Mouse (Mus musculus): ENCODE measurements around the gene Mical3. TPM values are rescaled to one million over a fixed set of nuclear protein-coding genes. Genes with fewer than 3 reads are reported as not detected.

The Mical3 gene
- polyA plus RNA-seq, 1 experiment from 2014 or later: 17.0 TPM

- WGBS: 80% methylated on average over 7 of the region's 7 CpGs
- ATAC-seq (ENCODE audit: low read depth): no peak
- Histone ChIP-seq H3K9me3 (ENCODE audit: control insufficient read depth, low read length) (no peaks in the 10 kb centered on the region), H3K27ac (replicated peaks; ENCODE audit: low read depth, low read length) (no peak overlapping the region), H3K4me2 (ENCODE audit: low read depth, low read length) (no peak overlapping the region), H3K4me3 (ENCODE audit: low read depth, low read length) (no peak overlapping the region), H3K36me3 (ENCODE audit: control insufficient read depth, insufficient read depth, low read length) (peaks cover 3% of the 10 kb centered on the region), H3K4me1 (ENCODE audit: control insufficient read depth, insufficient read depth, low read length) (no peaks in the 10 kb centered on the region), H3K9ac (ENCODE audit: low read depth, low read length) (no peak overlapping the region), H3K27me3 (replicated peaks; ENCODE audit: control insufficient read depth, insufficient read depth, low read length) (no peaks in the 10 kb centered on the region)
- DNase-seq (ENCODE audit: low spot score): no peak
Observed at GRCm38 (mm10) chr6:120941084-120941481, 189.7 kb downstream of the Mical3 start.

DNA sequence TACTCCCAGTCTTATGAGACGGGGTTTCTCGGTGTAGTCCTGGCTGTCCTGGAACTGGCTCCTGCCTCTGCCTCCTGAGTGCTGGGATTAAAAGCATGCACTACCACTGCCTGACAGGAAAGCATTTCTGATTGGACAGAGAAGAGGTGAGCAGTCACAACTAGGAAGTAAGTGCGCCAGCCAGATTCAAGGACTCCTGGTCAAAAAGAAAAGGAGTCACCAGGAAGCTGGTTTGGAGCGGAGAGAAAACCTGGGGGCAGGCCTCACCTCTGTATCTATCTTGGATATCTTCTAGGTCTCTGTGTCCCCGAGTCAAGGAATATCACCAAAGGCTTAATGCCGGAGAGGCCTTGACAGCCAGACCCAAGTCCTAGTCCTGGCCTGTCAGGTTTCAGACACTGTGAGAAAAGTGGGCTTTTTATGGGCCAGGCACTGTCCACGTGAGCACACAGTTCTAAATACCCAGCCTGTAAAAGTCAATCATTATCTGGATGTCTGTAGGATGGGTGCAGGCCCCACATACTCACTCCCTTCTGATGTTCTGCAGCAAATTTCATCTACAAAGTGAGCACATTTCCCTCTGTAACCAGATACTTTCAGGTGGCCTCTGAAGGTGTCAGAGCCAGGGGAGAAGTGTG, 190.2 kb downstream of the Mical3 start:
- 83% methylated on average over 7 of the region's 7 CpGs for WGBS

GRCm38 (mm10) chr6:120939783-120940182, 191.0 kb downstream of the Mical3 start:
- Histone ChIP-seq H3K36me3 (ENCODE audit: control insufficient read depth, insufficient read depth, low read length) (peaks cover 3% of the 10 kb centered on the region; the same call in 1 of the 2 replicates), H3K27ac (replicated peaks; ENCODE audit: low read depth, low read length) (no peak overlapping the region), H3K4me1 (ENCODE audit: control insufficient read depth, insufficient read depth, low read length) (no peaks in the 10 kb centered on the region), H3K27me3 (replicated peaks; ENCODE audit: control insufficient read depth, insufficient read depth, low read length) (no peaks in the 10 kb centered on the region), H3K4me3 (ENCODE audit: low read depth, low read length) (no peak overlapping the region), H3K4me2 (ENCODE audit: low read depth, low read length) (no peak overlapping the region), H3K9ac (ENCODE audit: low read depth, low read length) (no peak overlapping the region), H3K9me3 (ENCODE audit: control insufficient read depth, low read length) (no peaks in the 10 kb centered on the region)
- WGBS: 69% methylated on average over 3 of the region's 3 CpGs
- ATAC-seq (ENCODE audit: low read depth) (no peak), DNase-seq (ENCODE audit: low spot score) (no peak)

More for the DNA sequence above, 190.2 kb downstream of the Mical3 start:
- Histone ChIP-seq H3K27ac (replicated peaks; ENCODE audit: low read depth, low read length) (no peak overlapping the region), H3K9ac (ENCODE audit: low read depth, low read length) (no peak overlapping the region), H3K9me3 (ENCODE audit: control insufficient read depth, low read length) (no peaks in the 10 kb centered on the region), H3K4me3 (ENCODE audit: low read depth, low read length) (no peak overlapping the region), H3K27me3 (replicated peaks; ENCODE audit: control insufficient read depth, insufficient read depth, low read length) (no peaks in the 10 kb centered on the region), H3K4me1 (ENCODE audit: control insufficient read depth, insufficient read depth, low read length) (no peaks in the 10 kb centered on the region), H3K4me2 (ENCODE audit: low read depth, low read length) (no peak overlapping the region), H3K36me3 (ENCODE audit: control insufficient read depth, insufficient read depth, low read length) (no peaks in the 10 kb centered on the region; the same call in 1 of the 2 replicates)
- no peak for DNase-seq (ENCODE audit: low spot score)
- ATAC-seq (ENCODE audit: low read depth): no peak

DNA sequence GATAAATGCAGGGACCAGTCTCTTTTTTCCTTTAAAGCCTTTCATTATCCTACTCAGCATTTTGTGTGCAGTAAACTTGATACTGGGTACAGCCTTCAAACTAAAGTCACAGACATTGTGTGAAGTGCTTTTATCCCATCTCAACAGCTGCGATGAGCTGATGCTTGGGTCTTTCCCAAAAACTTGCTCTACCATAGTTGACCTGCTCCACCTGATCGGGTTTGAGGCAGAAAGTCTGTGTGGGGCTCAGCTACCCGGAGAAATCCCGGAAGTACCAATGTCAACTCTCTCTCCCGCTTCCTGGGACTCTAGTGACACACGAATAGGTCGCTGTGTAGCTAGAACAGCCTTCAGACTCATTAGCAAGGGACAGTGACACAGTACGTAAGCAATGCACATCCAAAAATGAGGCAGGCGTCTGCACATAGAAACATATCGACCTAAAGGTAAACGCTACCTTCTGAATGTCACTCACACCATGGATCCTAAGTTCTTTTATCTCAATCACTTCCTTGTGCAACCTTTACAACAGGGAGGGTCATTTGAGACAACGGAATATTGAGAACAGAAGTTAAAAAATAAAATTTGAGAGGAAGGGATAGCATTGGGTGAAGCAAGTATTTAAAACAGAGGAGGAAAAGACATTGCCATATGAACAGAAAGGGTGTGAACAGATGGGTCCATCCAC, 191.9 kb downstream of the Mical3 start:
- no peak for DNase-seq (ENCODE audit: low spot score)
- ATAC-seq (ENCODE audit: low read depth): no peak
- WGBS: 85% methylated on average over 12 of the region's 12 CpGs

GRCm38 (mm10) chr6:120937999-120938608, 192.7 kb downstream of the Mical3 start:
- H3K27ac ChIP-seq (replicated peaks; ENCODE audit: low read depth, low read length): no peak overlapping the region
- no peaks in the 10 kb centered on the region for H3K4me1 ChIP-seq (ENCODE audit: control insufficient read depth, insufficient read depth, low read length)
- H3K36me3 ChIP-seq (ENCODE audit: control insufficient read depth, insufficient read depth, low read length): peaks cover 13% of the 10 kb centered on the region
- no peak overlapping the region for H3K4me2 ChIP-seq (ENCODE audit: low read depth, low read length)
- DNase-seq (ENCODE audit: low spot score): no peak
- no peak for ATAC-seq (ENCODE audit: low read depth)
- no peak overlapping the region for H3K4me3 ChIP-seq (ENCODE audit: low read depth, low read length)
- no peaks in the 10 kb centered on the region for H3K27me3 ChIP-seq (replicated peaks; ENCODE audit: control insufficient read depth, insufficient read depth, low read length)
- 80% methylated on average over 11 of the region's 11 CpGs for WGBS
- no peak overlapping the region for H3K9ac ChIP-seq (ENCODE audit: low read depth, low read length)
- H3K9me3 ChIP-seq (ENCODE audit: control insufficient read depth, low read length): no peaks in the 10 kb centered on the region

More for the DNA sequence above, 191.9 kb downstream of the Mical3 start:
- Histone ChIP-seq H3K9ac (ENCODE audit: low read depth, low read length) (no peak overlapping the region), H3K4me2 (ENCODE audit: low read depth, low read length) (no peak overlapping the region), H3K4me1 (ENCODE audit: control insufficient read depth, insufficient read depth, low read length) (no peaks in the 10 kb centered on the region), H3K4me3 (ENCODE audit: low read depth, low read length) (no peak overlapping the region), H3K27ac (replicated peaks; ENCODE audit: low read depth, low read length) (no peak overlapping the region), H3K9me3 (ENCODE audit: control insufficient read depth, low read length) (no peaks in the 10 kb centered on the region), H3K36me3 (ENCODE audit: control insufficient read depth, insufficient read depth, low read length) (peaks cover 12% of the 10 kb centered on the region), H3K27me3 (replicated peaks; ENCODE audit: control insufficient read depth, insufficient read depth, low read length) (no peaks in the 10 kb centered on the region)

DNA sequence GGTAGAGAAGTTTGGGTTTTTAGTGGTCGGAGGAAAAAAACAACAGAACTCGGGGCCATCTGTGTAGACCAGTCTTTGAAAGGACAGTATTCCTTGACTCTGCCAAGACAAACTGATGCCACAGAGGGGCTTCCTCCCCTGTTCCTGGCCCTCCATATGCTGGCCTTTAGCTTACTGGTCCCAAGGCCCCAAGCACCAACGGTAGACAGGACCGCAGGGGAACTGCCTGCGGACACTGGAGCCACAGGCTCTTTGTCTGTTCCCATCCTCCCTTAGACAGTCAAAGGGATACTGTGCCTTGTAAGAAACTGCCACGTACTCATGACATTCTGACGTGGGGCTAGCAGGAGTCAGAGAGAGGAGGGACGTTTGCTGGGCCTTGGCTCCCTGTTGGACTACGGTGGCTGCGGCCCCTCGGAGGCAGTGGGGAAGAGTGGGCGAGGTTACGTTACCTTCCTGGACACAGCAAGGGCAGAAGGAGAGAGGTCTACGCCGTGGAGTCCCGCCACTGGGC, 193.6 kb downstream of the Mical3 start:
- peaks cover 22% of the 10 kb centered on the region for H3K36me3 ChIP-seq (ENCODE audit: control insufficient read depth, insufficient read depth, low read length)
- no peaks in the 10 kb centered on the region for H3K9me3 ChIP-seq (ENCODE audit: control insufficient read depth, low read length)
- WGBS: 76% methylated on average over 16 of the region's 16 CpGs
- no peak for ATAC-seq (ENCODE audit: low read depth)
- H3K27ac ChIP-seq (replicated peaks; ENCODE audit: low read depth, low read length): no peak overlapping the region
- H3K4me3 ChIP-seq (ENCODE audit: low read depth, low read length): no peak overlapping the region
- H3K4me1 ChIP-seq (ENCODE audit: control insufficient read depth, insufficient read depth, low read length): no peaks in the 10 kb centered on the region
- H3K4me2 ChIP-seq (ENCODE audit: low read depth, low read length): no peak overlapping the region
- no peaks in the 10 kb centered on the region for H3K27me3 ChIP-seq (replicated peaks; ENCODE audit: control insufficient read depth, insufficient read depth, low read length)
- H3K9ac ChIP-seq (ENCODE audit: low read depth, low read length): no peak overlapping the region
- no peak for DNase-seq (ENCODE audit: low spot score)

GRCm38 (mm10) chr6:120934176-120934575, 196.6 kb downstream of the Mical3 start:
- H3K4me2 ChIP-seq (ENCODE audit: low read depth, low read length): no peak overlapping the region
- no peak for ATAC-seq (ENCODE audit: low read depth)
- H3K9ac ChIP-seq (ENCODE audit: low read depth, low read length): no peak overlapping the region
- H3K27me3 ChIP-seq (replicated peaks; ENCODE audit: control insufficient read depth, insufficient read depth, low read length): no peaks in the 10 kb centered on the region
- H3K4me1 ChIP-seq (ENCODE audit: control insufficient read depth, insufficient read depth, low read length): no peaks in the 10 kb centered on the region
- no peaks in the 10 kb centered on the region for H3K9me3 ChIP-seq (ENCODE audit: control insufficient read depth, low read length)
- no peak overlapping the region for H3K4me3 ChIP-seq (ENCODE audit: low read depth, low read length)
- DNase-seq (ENCODE audit: low spot score): no peak
- no peak overlapping the region for H3K27ac ChIP-seq (replicated peaks; ENCODE audit: low read depth, low read length)
- 57% methylated on average over 4 of the region's 4 CpGs for WGBS
- peaks cover 26% of the 10 kb centered on the region for H3K36me3 ChIP-seq (ENCODE audit: control insufficient read depth, insufficient read depth, low read length)

GRCm38 (mm10) chr6:120933670-120934069, 197.1 kb downstream of the Mical3 start:
- Histone ChIP-seq H3K9me3 (ENCODE audit: control insufficient read depth, low read length) (no peaks in the 10 kb centered on the region), H3K27me3 (replicated peaks; ENCODE audit: control insufficient read depth, insufficient read depth, low read length) (no peaks in the 10 kb centered on the region), H3K4me2 (ENCODE audit: low read depth, low read length) (no peak overlapping the region), H3K27ac (replicated peaks; ENCODE audit: low read depth, low read length) (no peak overlapping the region), H3K36me3 (ENCODE audit: control insufficient read depth, insufficient read depth, low read length) (peaks cover 26% of the 10 kb centered on the region), H3K9ac (ENCODE audit: low read depth, low read length) (no peak overlapping the region), H3K4me1 (ENCODE audit: control insufficient read depth, insufficient read depth, low read length) (no peaks in the 10 kb centered on the region), H3K4me3 (ENCODE audit: low read depth, low read length) (no peak overlapping the region)
- 90% methylated on average over 7 of the region's 7 CpGs for WGBS
- ATAC-seq (ENCODE audit: low read depth) (no peak), DNase-seq (ENCODE audit: low spot score) (no peak)

Data from embryonic facial prominence, embryonic 14.5 days (tissue).